Mouse (Mus musculus) E14TG2a.4 (cell line): ENCODE data around the gene Large2.

Experiments used
- H3K27me3 ChIP-seq: 2 replicates; pipeline ENCODE4 v1.6.1; 2014; ENCODE audit warnings: low read length, control low read depth; ENCODE audit not compliant: insufficient read depth
- H3K36me3 ChIP-seq: 2 replicates; pipeline ENCODE4 v1.6.1; 2014; ENCODE audit warnings: low read length, control low read depth; ENCODE audit not compliant: insufficient read depth
- H3K4me1 ChIP-seq: replicated peaks from 2 replicates; pipeline ENCODE4 v1.6.1; 2014; ENCODE audit warnings: low read depth, low read length, control low read depth
- H3K4me3 ChIP-seq: replicated peaks from 2 replicates; pipeline ENCODE4 v1.5.1; 2014; ENCODE audit warnings: mild to moderate bottlenecking, low read length
- H3K9me3 ChIP-seq: 2 replicates; pipeline ENCODE4 v1.6.1; 2014; ENCODE audit warnings: low read length, control low read depth
- CTCF ChIP-seq: conservative IDR thresholded peaks from 2 replicates; pipeline ENCODE4 v1.5.1; 2014; ENCODE audit warnings: low read length
- NANOG ChIP-seq: IDR thresholded peaks from 2 replicates; pipeline ENCODE4 v1.6.1; 2014; ENCODE audit warnings: borderline replicate concordance, low read length, mixed read lengths
- POU5F1 ChIP-seq: IDR thresholded peaks from 2 replicates; pipeline ENCODE4 v1.6.1; 2014; ENCODE audit warnings: low read length, borderline replicate concordance

Large2 gene

DNA sequence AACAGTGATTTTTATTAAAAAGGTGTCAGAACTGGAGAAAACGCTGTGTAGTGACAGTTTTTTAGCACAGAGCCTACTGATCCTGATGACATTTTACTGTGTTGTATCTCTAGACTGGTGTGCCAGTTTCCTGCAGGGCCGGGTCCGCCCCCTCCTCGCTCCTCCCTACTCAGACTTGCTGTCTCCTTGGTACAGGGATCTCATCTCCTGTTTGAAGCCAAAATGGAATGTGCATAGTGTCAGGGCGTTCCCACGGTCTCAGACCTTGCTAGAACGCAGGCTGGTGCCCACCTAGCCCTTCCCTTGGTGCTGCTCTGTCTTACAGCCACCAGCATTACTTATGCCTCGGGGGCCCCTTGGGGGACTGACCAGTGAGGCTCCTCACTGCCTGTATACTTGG is 12.9 kb downstream of the Large2 start:
- peaks cover 37% of the 10 kb centered on the region for H3K4me1 ChIP-seq
- H3K4me3 ChIP-seq = no peak overlapping the region
- H3K36me3 ChIP-seq = peaks cover 88% of the 10 kb centered on the region
- H3K9me3 ChIP-seq = no peaks in the 10 kb centered on the region
- H3K27me3 ChIP-seq = no peaks in the 10 kb centered on the region
- no peak for TF ChIP-seq CTCF
- TF ChIP-seq NANOG = no peak
- TF ChIP-seq POU5F1 = no peak

DNA sequence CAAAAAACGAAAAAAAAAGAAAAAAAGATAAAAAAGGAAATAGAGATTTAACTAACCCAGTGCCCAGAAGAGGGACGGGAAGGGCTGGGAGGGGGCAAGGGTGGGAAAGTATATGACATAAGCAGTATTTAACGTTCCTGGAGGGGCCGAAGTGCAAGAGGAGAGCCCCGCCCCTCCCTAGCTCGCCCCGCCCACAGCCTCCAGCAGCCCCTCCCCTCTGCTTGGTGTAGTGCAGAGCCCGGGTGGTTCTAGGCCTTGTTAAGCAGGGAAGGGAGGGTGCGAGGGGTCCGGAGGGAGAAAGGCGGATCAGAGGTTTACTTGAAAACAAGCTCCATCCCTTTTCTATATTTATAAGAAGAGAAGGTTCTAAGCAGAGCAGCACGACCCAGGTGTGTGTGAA is 13.8 kb downstream of the Large2 start:
- H3K4me1 ChIP-seq = peaks cover 30% of the 10 kb centered on the region
- 0 out of 2 replicates have a peak overlapping the region, but pooled peaks have one; percentile 57 for H3K4me3 ChIP-seq
- peaks cover 88% of the 10 kb centered on the region for H3K36me3 ChIP-seq
- TF ChIP-seq POU5F1 = no peak
- TF ChIP-seq NANOG = no peak
- no peak for TF ChIP-seq CTCF
- H3K9me3 ChIP-seq = no peaks in the 10 kb centered on the region
- H3K27me3 ChIP-seq = no peaks in the 10 kb centered on the region

DNA sequence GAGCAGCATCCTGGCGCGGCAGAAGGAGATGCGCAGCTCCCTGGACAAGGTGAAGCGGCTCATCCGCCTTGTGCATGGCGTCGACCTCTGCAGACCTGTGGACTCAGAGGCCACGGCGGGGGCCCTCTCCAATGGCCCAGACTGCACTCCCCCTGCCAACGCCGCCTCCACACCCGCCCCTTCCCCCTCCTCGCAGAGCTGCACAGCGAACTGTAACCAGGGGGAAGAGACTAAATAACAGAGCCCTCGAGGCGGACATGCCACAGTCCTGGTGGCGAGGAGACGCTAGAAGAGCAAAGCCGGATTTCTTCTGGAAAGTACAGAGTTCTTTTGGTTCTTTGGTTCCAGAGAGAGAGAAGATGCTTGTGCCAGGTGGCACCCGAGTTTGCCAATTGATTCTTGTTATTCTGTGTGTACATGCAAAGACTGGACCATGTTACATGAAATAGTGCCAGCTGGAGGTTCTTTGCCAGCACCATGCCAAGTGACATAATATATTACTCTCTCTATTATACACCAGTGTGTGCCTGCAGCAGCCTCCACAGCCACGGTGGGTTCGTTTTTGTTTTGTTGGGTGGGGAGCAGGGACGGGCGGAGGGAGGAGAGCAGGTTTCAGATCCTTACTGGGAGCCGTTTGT is 14.4 kb downstream of the Large2 start:
- TF ChIP-seq NANOG (no peak), CTCF (no peak), POU5F1 (no peak)
- Histone ChIP-seq H3K4me3 (peak overlapping the region; percentile 57), H3K9me3 (no peaks in the 10 kb centered on the region), H3K36me3 (peaks cover 88% of the 10 kb centered on the region), H3K4me1 (peaks cover 30% of the 10 kb centered on the region), H3K27me3 (no peaks in the 10 kb centered on the region)

DNA sequence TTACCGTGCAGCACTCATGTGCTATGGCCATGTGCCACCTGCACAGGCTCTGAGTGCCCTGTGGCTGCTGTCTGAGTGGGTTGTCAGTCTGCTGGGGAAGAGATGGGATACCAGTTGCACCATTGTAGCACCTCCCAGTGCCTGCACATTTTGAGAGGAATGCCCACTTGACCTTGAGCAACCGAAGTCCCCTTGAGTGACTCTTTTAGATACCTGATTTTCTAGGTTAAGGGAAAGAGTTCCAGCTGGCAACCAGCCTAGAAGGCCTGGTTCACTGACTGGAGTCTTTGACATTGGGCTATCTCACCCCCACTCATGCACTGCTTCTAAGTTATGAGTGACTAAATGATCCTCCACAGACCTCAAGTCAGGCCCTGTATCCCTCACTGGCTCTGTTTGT is 15.4 kb downstream of the Large2 start:
- Histone ChIP-seq H3K36me3 (peaks cover 88% of the 10 kb centered on the region), H3K27me3 (no peaks in the 10 kb centered on the region), H3K9me3 (no peaks in the 10 kb centered on the region), H3K4me1 (peaks cover 30% of the 10 kb centered on the region), H3K4me3 (no peak overlapping the region)
- no peak for TF ChIP-seq CTCF
- no peak for TF ChIP-seq POU5F1
- TF ChIP-seq NANOG = no peak

DNA sequence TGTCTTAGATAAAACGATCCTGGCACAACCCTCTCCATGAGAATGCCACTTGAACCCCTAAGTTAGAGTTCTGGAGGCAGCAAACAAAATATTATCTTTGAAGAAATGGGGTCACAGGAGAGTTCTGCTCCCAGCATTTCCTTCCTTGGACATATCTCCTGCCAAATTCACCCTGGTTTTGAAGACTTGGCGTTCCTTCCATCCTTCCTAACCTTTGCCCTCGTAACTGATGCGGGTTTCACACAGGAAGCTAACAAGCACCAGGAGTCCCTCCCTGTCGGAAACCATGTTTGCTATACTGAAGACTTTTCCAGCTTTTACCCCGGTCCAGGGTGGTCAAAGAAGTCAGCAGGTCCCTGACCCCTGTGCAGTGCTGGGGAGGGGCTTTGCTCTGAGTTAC is 20.4 kb downstream of the Large2 start:
- no peaks in the 10 kb centered on the region for H3K9me3 ChIP-seq
- peaks cover 95% of the 10 kb centered on the region for H3K36me3 ChIP-seq
- H3K4me1 ChIP-seq = 0 out of 2 replicates have a peak, but pooled peaks cover 5% of the 10 kb centered on the region
- no peak overlapping the region for H3K4me3 ChIP-seq
- H3K27me3 ChIP-seq = no peaks in the 10 kb centered on the region
- TF ChIP-seq POU5F1 (no peak), NANOG (no peak), CTCF (no peak)

DNA sequence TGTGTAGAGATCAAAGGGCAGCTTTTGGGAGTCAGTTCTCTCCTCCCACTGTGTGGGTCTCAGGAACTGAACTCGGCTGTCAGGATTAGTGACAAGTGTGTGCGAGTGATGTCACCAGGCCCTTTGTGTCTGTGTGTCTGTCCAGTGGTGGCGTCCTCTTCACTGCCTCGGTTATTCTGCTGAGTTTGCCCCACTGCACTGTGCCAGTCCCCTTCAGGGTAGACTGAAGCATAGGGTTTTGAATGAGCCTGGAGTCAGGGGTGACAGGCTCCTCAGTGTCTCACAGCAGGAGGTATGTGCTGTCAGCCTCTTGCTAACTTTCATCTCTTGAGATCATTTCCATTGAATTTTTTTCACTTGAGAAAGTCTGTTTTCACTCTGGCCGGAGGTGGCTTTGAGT is 21.3 kb downstream of the Large2 start:
- H3K9me3 ChIP-seq = no peaks in the 10 kb centered on the region
- H3K36me3 ChIP-seq = peaks cover 95% of the 10 kb centered on the region
- no peaks in the 10 kb centered on the region for H3K27me3 ChIP-seq
- H3K4me3 ChIP-seq = no peak overlapping the region
- TF ChIP-seq CTCF (no peak), NANOG (no peak), POU5F1 (no peak)
- 0 out of 2 replicates have a peak, but pooled peaks cover 2% of the 10 kb centered on the region for H3K4me1 ChIP-seq

DNA sequence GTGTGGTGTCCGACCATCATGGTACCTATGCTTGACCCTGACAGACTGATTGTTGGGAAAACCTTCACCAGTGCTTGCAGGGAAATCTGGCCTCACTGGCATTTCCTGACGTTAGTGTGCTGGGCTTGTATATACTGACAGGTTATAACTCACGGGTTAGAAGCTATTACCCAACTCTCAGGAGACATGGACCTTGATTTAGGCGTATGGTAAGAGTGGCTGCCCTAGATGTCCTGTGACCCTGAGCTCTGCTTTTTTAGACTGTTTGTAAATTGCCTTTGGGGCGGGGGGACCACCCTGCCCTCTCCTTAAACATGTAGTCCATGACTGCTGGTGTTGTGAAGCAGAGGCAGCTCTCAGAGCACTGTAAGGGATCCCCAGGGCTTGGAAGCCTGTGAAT is 24.0 kb downstream of the Large2 start:
- H3K9me3 ChIP-seq = no peaks in the 10 kb centered on the region
- H3K27me3 ChIP-seq = no peaks in the 10 kb centered on the region
- no peak overlapping the region for H3K4me3 ChIP-seq
- H3K4me1 ChIP-seq = no peaks in the 10 kb centered on the region
- H3K36me3 ChIP-seq = peaks cover 83% of the 10 kb centered on the region
- no peak for TF ChIP-seq POU5F1
- TF ChIP-seq CTCF = no peak
- no peak for TF ChIP-seq NANOG

DNA sequence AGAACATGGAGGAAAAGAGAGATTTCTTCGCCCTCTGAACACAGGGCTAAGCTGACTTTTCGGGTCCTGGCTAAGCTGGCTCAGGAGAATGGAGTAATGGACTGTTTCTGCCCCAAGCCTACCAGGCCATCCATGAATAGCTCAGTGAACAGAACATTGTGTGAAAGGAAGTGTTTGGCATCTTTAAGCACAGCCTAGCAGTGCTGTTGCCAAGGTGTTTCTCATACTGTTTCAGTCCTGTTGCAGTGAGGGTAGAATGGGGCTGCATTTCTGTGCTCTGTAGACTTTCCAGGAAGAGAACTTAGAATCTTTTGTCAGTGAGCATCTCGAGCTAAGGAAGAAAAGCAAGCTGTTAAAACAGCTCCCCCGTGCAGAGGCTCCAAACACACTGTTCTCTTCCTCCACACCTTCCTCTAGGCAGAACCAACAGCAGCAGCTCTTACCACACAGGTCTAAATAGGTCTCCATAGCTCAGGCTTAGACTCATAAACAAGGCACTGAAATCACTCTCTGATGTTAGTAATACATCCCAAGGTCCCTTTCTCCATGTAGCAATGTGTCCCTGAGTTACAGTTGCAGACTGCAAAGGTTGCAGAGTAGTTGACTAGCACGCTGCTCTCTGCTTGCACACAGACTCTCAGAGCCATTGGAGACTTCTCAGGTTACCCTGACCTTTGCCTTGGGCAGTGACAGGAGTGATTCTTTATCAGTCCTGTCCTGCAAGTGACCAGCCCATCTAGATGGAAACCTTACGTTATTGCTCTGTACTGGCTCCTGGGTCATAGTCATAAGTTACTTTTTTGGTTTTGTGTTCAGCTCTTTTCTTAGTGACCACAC is 24.9 kb downstream of the Large2 start:
- Histone ChIP-seq H3K4me3 (no peak overlapping the region), H3K4me1 (no peaks in the 10 kb centered on the region), H3K36me3 (peaks cover 81% of the 10 kb centered on the region), H3K9me3 (no peaks in the 10 kb centered on the region), H3K27me3 (no peaks in the 10 kb centered on the region)
- TF ChIP-seq POU5F1 (no peak), NANOG (no peak), CTCF (no peak)
